Mouse (Mus musculus): ENCODE measurements at regions not wholly inside any gene's neighbourhood (a gene's known extent, or its start where the extent isn't known, plus 50 kb on each side); places are given as distances from the start of the nearest gene placed in this dataset.

- no peak for DNase-seq
Observed at GRCm38 (mm10) chr5:33511529-33512252, 77.9 kb upstream of the Nkx1-1 start.

GRCm38 (mm10) chr5:33505786-33506185, 72.0 kb upstream of the Nkx1-1 start:
- no peak for DNase-seq

- no peak for DNase-seq
Observed at GRCm38 (mm10) chr5:33501735-33502495, 68.1 kb upstream of the Nkx1-1 start.

- no peak for DNase-seq
Observed at GRCm38 (mm10) chr5:33501211-33501610, 67.4 kb upstream of the Nkx1-1 start.

- peak; percentile 49 to 53 for DNase-seq
Observed at GRCm38 (mm10) chr5:33495900-33496529, 62.2 kb upstream of the Nkx1-1 start.

DNA sequence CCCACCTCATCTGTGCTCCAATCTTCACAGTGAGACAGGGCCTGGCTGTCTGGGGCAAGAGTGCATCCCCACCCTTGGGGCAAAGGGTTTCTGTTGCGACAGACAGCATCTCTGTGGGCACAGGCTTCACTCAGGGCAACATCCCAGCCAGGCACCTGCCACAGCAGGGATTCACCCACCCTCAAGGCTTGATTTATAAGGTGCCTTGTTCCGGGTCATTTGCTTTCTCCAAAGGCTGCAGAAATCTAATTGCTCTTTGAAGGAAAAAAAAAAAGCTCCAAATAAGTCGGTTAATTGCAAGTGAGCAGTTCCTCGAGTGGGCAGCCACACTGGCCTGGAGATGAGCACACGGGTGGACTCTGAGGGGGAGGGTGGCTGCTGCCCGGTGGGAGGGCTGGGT, 61.5 kb upstream of the Nkx1-1 start:
- DNase-seq, result no peak

GRCm38 (mm10) chr5:33492604-33493315, 59.0 kb upstream of the Nkx1-1 start:
- DNase-seq, result no peak

DNA sequence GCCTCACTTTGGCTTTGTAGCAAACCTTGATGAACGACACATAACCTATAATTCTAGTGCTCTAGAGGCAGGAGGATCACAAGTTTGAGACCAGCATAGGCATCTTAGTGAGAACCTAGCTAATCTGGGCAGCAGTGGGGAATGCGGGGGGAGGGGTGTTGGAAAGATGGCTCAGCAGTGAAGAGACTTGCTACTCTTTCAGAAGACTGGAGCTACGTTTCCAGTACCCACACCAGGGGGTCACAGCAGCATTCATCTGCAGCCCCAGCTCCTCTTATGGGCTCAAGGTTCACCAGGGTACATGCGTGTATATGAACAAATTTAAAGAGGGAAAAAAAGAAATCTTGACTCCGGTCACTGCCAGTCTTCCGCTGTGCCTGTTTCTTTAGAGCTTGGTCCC, 55.5 kb upstream of the Nkx1-1 start:
- no peak for DNase-seq

DNA sequence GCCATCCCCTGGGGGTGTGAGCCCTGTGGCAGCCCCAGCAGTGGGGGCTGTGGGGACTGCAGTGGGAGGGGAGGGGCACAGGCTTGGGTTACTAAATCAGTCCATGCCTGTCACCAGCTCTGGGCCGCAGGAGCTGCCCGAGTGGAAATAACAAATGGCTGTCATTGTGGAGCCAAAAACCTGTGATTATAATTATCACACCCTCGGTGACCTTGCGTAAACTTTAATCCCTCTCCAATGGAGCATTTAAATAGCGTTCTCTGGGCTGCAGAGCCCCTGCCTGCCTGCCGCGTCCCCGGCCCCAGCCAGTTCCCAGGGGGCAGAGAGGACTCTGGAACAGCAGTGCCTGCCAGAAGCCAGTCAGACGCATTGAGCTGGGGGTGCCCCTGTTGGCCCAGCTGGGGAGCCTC, 54.4 kb upstream of the Nkx1-1 start:
- DNase-seq, result no peak

DNA sequence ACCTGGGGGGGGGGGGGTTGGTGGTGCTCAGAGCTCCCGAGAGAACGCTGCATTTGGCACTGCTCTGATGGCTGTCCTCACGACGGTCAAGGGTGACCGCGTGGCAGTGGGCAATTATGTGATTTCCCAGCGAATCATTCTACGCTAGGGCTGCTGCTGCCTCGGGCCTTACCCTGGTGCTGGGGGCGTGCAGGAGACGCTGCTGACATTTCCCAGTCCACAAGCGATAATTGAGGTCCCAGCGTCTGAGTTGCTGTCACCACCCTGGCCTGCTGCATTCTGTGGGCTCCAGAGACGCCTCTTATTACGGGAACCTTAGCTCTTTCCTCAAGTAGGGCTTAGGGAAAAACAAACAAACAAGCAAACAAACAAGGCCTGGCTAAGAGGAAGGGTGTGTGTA, 52.0 kb upstream of the Nkx1-1 start:
- no peak for DNase-seq
